Comparison of ENCODE assay signal across 8 mouse cellular contexts in genomic region chr2:90939750-90940149, GRCm38 (mm10). TPM values are rescaled to one million over a fixed set of nuclear protein-coding genes. Genes with fewer than 3 reads are reported as not detected.
DNase-seq lines count a peak whose midpoint lies in the region; ATAC-seq and TF ChIP-seq lines count a peak whose summit lies in the region.

No protein-coding gene starts in this region.

- H3K36me3 ChIP-seq in kidney, embryonic 15.5 days: no peaks in the 10 kb centered on the region
- H3K36me3 ChIP-seq in forebrain, embryonic 15.5 days: no peaks in the 10 kb centered on the region
- no peaks in the 10 kb centered on the region; the same call in 1 of the 2 replicates for H3K36me3 ChIP-seq in liver, embryonic 14.5 days (replicated peaks; ENCODE audit: control insufficient read depth, insufficient read depth, low read depth)
- H3K36me3 ChIP-seq in neural tube, embryonic 14.5 days (ENCODE audit: control insufficient read depth, insufficient read depth, low read length): no peaks in the 10 kb centered on the region

- peaks cover 32% of the 10 kb centered on the region for H3K4me1 ChIP-seq in kidney, embryonic 15.5 days
- H3K4me1 ChIP-seq in forebrain, embryonic 15.5 days: peaks cover 28% of the 10 kb centered on the region
- H3K4me1 ChIP-seq in liver, embryonic 14.5 days (replicated peaks; ENCODE audit: control insufficient read depth in 2 of 2, insufficient read depth in 2 of 2, low read length in 1 of 2): peaks cover 15 to 29% of the 10 kb centered on the region in 2 experiments
- peaks cover 26% of the 10 kb centered on the region for H3K4me1 ChIP-seq in neural tube, embryonic 14.5 days (ENCODE audit: control insufficient read depth, insufficient read depth, low read length)

- ATAC-seq in kidney, embryonic 15.5 days (replicated peaks; ENCODE audit: low FRiP score): peak; percentile 41
- peak; percentile 47 for ATAC-seq in forebrain, embryonic 15.5 days (replicated peaks)
- no peak for ATAC-seq in liver, embryonic 14.5 days (ENCODE audit: insufficient read depth)
- peak; percentile 72 for ATAC-seq in neural tube, embryonic 14.5 days (ENCODE audit: low read depth)

- H3K27me3 ChIP-seq in kidney, embryonic 15.5 days: no peaks in the 10 kb centered on the region
- no peaks in the 10 kb centered on the region for H3K27me3 ChIP-seq in forebrain, embryonic 15.5 days
- H3K27me3 ChIP-seq in liver, embryonic 14.5 days (ENCODE audit: control insufficient read depth, insufficient read depth, low read length): no peaks in the 10 kb centered on the region
- H3K27me3 ChIP-seq in neural tube, embryonic 14.5 days (ENCODE audit: control insufficient read depth, insufficient read depth, low read length): no peaks in the 10 kb centered on the region

- no peak for DNase-seq in kidney, postnatal 14 days
- DNase-seq in MN1 (ENCODE audit: low spot score): peak; percentile 32
- DNase-seq in liver, embryonic 14.5 days (ENCODE audit: low read depth in 3 of 3, low spot score in 3 of 3): no peak
- DNase-seq in ovary, postnatal 10 days (ENCODE audit: low spot score): no peak
- no peak for DNase-seq in urinary bladder, postnatal 25 days (ENCODE audit: low spot score)

- no peaks in the 10 kb centered on the region for H3K9me3 ChIP-seq in kidney, embryonic 15.5 days (replicated peaks)
- no peaks in the 10 kb centered on the region for H3K9me3 ChIP-seq in forebrain, embryonic 15.5 days
- no peaks in the 10 kb centered on the region for H3K9me3 ChIP-seq in liver, embryonic 14.5 days (ENCODE audit: control insufficient read depth, low read length)
- H3K9me3 ChIP-seq in neural tube, embryonic 14.5 days (ENCODE audit: control insufficient read depth, low read length): no peaks in the 10 kb centered on the region

- TF ChIP-seq EP300 in liver, embryonic 14.5 days (IDR thresholded peaks at IDR 0.05; ENCODE audit: low read depth): no peak

- peak overlapping the region; percentile 73 for H3K4me2 ChIP-seq in kidney, embryonic 15.5 days
- H3K4me2 ChIP-seq in forebrain, embryonic 15.5 days (replicated peaks): peak overlapping the region; percentile 52
- peak overlapping the region; percentile 85 for H3K4me2 ChIP-seq in liver, embryonic 14.5 days (ENCODE audit: low read depth)
- H3K4me2 ChIP-seq in neural tube, embryonic 14.5 days (ENCODE audit: low read depth, low read length): peak overlapping the region; percentile 77

- H3K9ac ChIP-seq in kidney, embryonic 15.5 days: peak overlapping the region; percentile 80
- peak overlapping the region; percentile 54 for H3K9ac ChIP-seq in forebrain, embryonic 15.5 days (replicated peaks)
- H3K9ac ChIP-seq in liver, embryonic 14.5 days (replicated peaks): peak overlapping the region; percentile 53
- peak overlapping the region; percentile 90 for H3K9ac ChIP-seq in neural tube, embryonic 14.5 days (replicated peaks; ENCODE audit: low read depth, low read length)

- no peak for TF ChIP-seq CTCF in liver, embryonic 14.5 days (IDR thresholded peaks at IDR 0.05; ENCODE audit: low read depth)

- peak overlapping the region; percentile 95 for H3K27ac ChIP-seq in kidney, embryonic 15.5 days
- peak overlapping the region; percentile 90 for H3K27ac ChIP-seq in forebrain, embryonic 15.5 days (replicated peaks)
- no peak overlapping the region for H3K27ac ChIP-seq in liver, embryonic 14.5 days
- H3K27ac ChIP-seq in neural tube, embryonic 14.5 days (ENCODE audit: low read depth, low read length): peak overlapping the region; percentile 92

- 44% methylated on average over 8 of the region's 8 CpGs for WGBS in kidney, embryonic 15.5 days
- WGBS in forebrain, embryonic 15.5 days: 49% methylated on average over 8 of the region's 8 CpGs
- WGBS in liver, embryonic 14.5 days (ENCODE audit: insufficient replicate concordance): 45% methylated on average over 8 of the region's 8 CpGs
- WGBS in neural tube, embryonic 14.5 days: 49% methylated on average over 8 of the region's 8 CpGs

- peak overlapping the region; percentile 93 for H3K4me3 ChIP-seq in kidney, embryonic 15.5 days (replicated peaks)
- peak overlapping the region; percentile 78 for H3K4me3 ChIP-seq in forebrain, embryonic 15.5 days
- peak overlapping the region; percentile 55 to 93 for H3K4me3 ChIP-seq in liver, embryonic 14.5 days (ENCODE audit: insufficient read depth in 1 of 2, low read depth in 2 of 2, low read length in 2 of 2)
- peak overlapping the region; percentile 97 for H3K4me3 ChIP-seq in neural tube, embryonic 14.5 days (ENCODE audit: low read depth, low read length)

RNA-seq across cellular contexts. Expression of gene Celf1, which starts 0.4 kb away (rescaled TPM):
- 104 and 107 TPM in 2 replicates for polyA plus RNA-seq in kidney, embryonic 15.5 days (2015; fragmentation: Nextera tagmentation; extraction: Ambion mirVana)
- 132 and 136 TPM in 2 replicates for polyA plus RNA-seq in forebrain, embryonic 15.5 days (2015; fragmentation: Nextera tagmentation; extraction: Ambion mirVana)
- 35.6 and 37.9 TPM in 2 replicates for polyA plus RNA-seq in liver, embryonic 14.5 days (2012; rRNA removed)
- polyA plus RNA-seq in liver, embryonic 14.5 days (2014; fragmentation: Nextera tagmentation; extraction: Ambion mirVana): 33.5 and 38.4 TPM in 2 replicates
- polyA plus RNA-seq in neural tube, embryonic 14.5 days (2014; fragmentation: Nextera tagmentation; extraction: Ambion mirVana): 77.6 and 80.8 TPM in 2 replicates

RNA-seq across cellular contexts. Expression of gene Ndufs3, which starts 35.1 kb away (rescaled TPM):
- polyA plus RNA-seq in kidney, embryonic 15.5 days (2015; fragmentation: Nextera tagmentation; extraction: Ambion mirVana): 232 and 236 TPM in 2 replicates
- polyA plus RNA-seq in forebrain, embryonic 15.5 days (2015; fragmentation: Nextera tagmentation; extraction: Ambion mirVana): 213 and 219 TPM in 2 replicates
- 73.4 and 79.0 TPM in 2 replicates for polyA plus RNA-seq in liver, embryonic 14.5 days (2012; rRNA removed)
- polyA plus RNA-seq in liver, embryonic 14.5 days (2014; fragmentation: Nextera tagmentation; extraction: Ambion mirVana): 138 and 144 TPM in 2 replicates
- polyA plus RNA-seq in neural tube, embryonic 14.5 days (2014; fragmentation: Nextera tagmentation; extraction: Ambion mirVana): 229 and 259 TPM in 2 replicates

RNA-seq across cellular contexts. Expression of gene Kbtbd4, which starts 35.2 kb away (rescaled TPM):
- 39.2 and 42.4 TPM in 2 replicates for polyA plus RNA-seq in kidney, embryonic 15.5 days (2015; fragmentation: Nextera tagmentation; extraction: Ambion mirVana)
- 58.7 and 63.8 TPM in 2 replicates for polyA plus RNA-seq in forebrain, embryonic 15.5 days (2015; fragmentation: Nextera tagmentation; extraction: Ambion mirVana)
- polyA plus RNA-seq in liver, embryonic 14.5 days (2012; rRNA removed): 7.9 and 8.8 TPM in 2 replicates
- 13.4 and 14.6 TPM in 2 replicates for polyA plus RNA-seq in liver, embryonic 14.5 days (2014; fragmentation: Nextera tagmentation; extraction: Ambion mirVana)
- polyA plus RNA-seq in neural tube, embryonic 14.5 days (2014; fragmentation: Nextera tagmentation; extraction: Ambion mirVana): 47.5 and 50.4 TPM in 2 replicates

RNA-seq across cellular contexts. Expression of gene C1qtnf4, which starts 54.1 kb away (rescaled TPM):
- 9.0 and 9.2 TPM in 2 replicates for polyA plus RNA-seq in kidney, embryonic 15.5 days (2015; fragmentation: Nextera tagmentation; extraction: Ambion mirVana)
- polyA plus RNA-seq in forebrain, embryonic 15.5 days (2015; fragmentation: Nextera tagmentation; extraction: Ambion mirVana): 68.5 and 70.6 TPM in 2 replicates
- polyA plus RNA-seq in liver, embryonic 14.5 days (2012; rRNA removed): 1.9 and 2.2 TPM in 2 replicates
- 2.5 and 2.7 TPM in 2 replicates for polyA plus RNA-seq in liver, embryonic 14.5 days (2014; fragmentation: Nextera tagmentation; extraction: Ambion mirVana)
- polyA plus RNA-seq in neural tube, embryonic 14.5 days (2014; fragmentation: Nextera tagmentation; extraction: Ambion mirVana): 135 and 143 TPM in 2 replicates
